Mouse (Mus musculus) megakaryocyte, embryonic 14.5 days (primary cell): Measurements from ENCODE around the gene Pfdn5.

Experiments used
- FLI1 ChIP-seq: IDR thresholded peaks from 2 replicates; pipeline ENCODE4 v1.6.1; 2012; ENCODE audit warnings: low read length, inconsistent platforms, mixed read lengths
- GATA1 ChIP-seq: IDR thresholded peaks from 3 replicates; pipeline ENCODE4 v1.6.1; 2012; ENCODE audit warnings: mixed read lengths, low read length, inconsistent platforms, borderline replicate concordance

- no peak for TF ChIP-seq GATA1
- no peak for TF ChIP-seq FLI1
These were observed 29.4 kb downstream of the Pfdn5 start for GRCm38 (mm10) chr15:102355134-102355870.
